Mouse (Mus musculus) naive thymus-derived CD4-positive, alpha-beta T cell, adult 2 months (primary cell): Measurements from ENCODE around the gene Samd4b.
"Not testable (repeated sequence)": the region's sequence is repeated elsewhere in the genome, so short reads cannot be mapped to it uniquely, and the experiment has no call there.

ENCODE experiments used
- DNase-seq: peaks from one replicate; pipeline ENCODE4 v3.0.0-alpha.2; 2011; ENCODE audit warnings: low read depth

The Samd4b gene

DNA sequence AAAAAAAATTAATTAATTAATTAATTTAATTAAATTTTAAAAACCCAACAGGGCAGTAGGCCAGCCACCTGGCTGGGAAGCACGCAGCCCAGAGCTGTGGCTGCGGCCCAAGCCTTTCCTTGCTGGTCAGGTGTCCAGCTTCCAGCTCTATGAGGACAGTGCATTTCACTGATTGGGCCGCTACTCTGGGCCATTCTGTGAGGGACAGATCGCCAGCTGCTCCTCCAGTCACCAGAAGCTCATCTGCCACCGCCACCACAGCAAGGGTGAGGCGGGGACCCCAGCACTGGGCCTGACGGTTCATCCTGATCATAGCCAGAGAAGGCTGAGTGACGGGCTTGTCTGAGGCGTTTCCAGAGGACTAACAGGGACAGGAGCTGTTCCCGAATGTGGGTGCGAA lies 36.0 kb downstream of the Samd4b start:
- DNase-seq: no peak

DNA sequence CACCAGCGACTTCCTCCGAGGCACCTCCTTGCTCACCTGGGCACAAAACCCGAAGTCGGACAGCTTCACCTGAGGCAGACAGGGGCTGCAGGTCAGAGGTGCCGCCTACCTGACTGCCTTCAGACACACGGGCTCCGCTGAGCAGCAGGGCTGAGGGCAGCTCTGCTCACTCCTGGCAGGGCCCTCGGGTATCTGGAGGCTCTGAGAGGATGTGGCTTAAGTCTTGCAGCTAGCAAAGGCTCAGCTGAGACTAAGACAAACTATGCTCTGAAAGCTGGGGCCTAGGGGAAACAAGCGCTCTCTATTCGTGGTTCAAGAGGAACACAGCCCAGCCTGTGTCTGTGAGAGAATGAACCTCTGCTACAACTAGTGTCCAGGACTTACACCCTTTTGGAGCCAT lies 37.1 kb downstream of the Samd4b start:
- peak; percentile 37 for DNase-seq

DNA sequence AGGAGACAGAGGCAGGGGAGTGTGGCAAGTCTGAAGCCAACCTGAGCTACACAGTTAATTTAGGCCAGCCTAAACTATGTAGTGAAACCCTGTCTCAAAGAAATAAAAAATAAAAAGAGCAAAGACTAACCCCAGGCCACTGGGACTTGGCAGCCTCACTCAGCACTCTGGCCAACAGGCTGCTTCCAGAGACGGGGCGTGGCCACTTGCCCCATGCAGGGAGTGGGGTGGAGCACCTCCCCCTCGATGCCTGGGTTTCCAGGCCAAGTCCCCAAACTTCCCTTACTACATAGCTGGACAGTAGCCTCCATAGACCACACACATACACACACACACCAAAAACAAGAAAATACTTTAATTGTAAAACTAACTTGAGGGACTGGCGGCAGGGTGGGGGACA lies 39.5 kb downstream of the Samd4b start:
- DNase-seq: no peak

DNA sequence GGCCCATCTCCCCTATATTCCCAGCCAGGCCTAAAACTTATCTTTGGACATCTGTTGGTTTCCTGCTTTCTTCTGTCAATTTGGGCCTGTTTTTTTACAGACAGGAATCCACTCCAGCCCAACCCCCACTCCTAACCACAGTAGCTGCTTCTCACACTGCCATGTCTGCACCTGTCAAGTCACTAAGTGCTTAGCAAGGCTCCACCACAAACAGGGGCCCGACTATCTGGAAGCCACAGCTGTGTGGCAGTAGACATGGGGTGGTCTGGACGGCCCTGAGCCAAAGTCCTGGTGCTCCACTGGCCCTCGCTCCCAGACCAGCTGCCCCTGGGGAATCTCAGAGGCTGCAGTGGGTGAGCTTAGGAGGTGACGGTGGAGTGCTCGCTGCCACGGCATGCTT lies 40.2 kb downstream of the Samd4b start:
- peak; percentile 53 for DNase-seq

DNA sequence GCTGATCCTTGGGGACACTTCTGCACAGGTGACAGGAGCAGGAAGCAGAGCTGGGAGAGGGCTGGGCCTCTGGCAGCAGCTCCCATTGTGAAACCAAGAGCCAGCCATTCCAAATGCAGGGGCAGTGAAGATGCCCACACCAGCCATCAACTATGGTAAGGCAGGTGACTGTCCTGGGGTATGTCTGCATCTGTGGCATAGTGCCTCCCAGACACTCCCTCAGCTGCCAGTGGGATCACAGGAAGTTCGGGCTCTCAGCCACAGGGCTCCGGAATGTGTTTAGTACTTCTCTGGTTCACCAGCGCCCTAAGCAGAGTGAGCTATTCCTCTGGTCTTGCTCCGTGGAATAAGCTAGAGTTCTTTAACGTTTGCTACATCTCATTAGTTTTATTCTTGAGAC lies 40.9 kb downstream of the Samd4b start:
- DNase-seq: no peak

DNA sequence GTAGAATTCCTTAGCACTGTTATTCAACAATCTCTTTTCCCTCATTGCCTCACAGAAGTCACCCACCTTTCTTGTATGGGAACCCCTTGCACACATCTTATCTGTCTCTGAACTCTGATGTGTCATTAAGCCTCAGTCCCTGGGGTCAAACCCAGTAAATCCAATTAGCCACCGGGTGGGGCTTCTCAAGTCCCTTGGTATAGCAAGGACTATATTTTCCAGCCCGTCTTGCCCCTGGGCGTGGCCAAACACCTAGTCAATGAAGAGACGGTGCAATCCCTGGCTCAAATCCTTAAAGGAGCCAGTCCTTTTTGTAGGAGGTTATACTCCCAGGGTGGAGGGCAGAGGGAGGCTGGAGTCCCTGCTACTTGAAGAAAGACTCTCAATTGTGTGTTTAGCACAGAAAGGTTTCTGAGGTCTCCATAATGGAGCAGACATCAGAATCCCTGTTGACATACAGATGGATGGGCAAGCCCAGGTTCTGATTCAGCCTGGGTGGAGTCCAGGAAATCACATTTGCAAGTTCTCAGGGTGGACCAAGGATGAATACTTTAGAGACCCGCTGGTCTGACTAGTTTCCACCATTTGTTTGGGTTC lies 41.9 kb downstream of the Samd4b start:
- DNase-seq: no peak

DNA sequence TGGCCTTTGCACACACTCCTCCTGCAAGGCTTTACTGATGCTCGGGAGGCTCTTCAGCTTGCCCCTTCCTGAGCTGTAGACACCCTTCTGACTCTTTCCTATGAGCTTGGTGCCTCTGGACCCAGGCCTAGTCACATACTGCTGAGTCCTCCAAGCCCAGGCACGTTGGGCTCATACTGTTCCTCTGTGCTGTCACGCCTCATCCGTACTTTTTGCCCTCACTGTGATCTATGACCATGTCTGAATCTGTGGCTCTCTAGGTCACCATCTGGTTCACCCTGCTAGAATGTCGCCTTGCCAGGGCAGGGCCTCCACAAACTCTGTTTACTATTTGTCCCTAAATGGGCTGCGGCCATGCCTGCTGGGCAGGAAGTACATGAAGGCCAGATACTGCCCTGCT lies 44.9 kb downstream of the Samd4b start:
- DNase-seq: no peak

DNA sequence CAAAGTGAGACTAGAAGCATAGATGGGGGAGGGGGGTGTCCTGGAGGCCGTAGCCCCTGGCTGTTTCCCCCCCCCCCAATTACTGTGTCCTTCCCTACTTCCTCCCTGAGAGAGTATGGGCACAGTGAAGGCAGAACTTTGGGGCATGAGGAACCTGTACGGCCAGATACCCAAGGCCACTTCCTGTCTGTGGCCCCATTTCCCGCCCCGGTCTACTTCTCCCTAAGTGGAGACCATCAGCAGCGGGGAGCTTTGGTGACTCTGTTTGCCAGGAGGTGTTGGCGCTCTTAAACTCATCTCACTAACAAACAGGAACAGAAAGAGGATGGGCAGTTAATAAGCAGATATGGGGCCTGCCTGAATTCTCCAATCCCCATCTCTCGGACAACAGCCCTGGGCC lies 50.3 kb downstream of the Samd4b start:
- DNase-seq: no peak

DNA sequence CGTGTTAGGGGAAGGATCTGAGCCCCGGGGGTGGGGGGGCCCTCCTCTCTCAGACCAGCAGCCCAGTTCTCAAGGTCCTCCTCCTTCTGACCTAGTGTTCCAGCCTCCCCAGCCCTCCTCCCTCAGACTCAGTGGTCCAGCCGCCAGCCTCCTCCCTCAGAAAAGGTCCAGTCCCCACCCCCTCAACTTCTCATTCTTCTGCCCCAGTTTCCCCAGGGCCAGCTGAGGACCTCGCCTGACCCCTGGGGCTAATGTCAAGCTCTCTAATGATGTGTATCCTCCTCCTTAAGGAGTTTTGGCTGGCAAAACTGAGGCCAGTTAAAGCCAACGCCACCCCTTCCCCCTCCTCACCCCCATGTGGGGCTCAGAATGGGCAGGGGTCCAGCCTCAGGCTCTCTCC lies 50.8 kb downstream of the Samd4b start, which contains the start of gene Nccrp1:
Gene Nccrp1 (minus strand): TSS at position 101 of the 400 bp plus-strand sequence.
- DNase-seq: no peak

DNA sequence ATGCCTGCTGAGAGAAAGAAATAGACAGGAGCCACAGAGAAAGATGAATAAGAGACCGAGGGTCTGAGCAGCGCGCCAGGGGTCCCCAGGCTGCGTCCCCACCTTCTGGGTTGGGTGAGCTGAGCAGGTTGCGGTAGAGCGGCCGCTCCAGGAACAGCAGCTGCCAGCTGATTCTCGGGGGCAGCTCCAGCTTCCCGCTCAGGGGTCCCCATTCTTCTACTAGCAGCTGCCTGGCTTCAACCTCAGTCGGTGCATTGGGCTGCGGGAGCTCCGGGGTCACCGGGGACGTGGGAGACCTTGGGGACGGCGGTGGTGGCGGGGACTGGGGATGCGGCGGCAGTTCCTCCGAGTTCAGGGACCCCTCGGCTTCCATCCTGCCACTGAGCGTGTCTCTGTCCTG lies 51.3 kb downstream of the Samd4b start:
- no peak for DNase-seq

DNA sequence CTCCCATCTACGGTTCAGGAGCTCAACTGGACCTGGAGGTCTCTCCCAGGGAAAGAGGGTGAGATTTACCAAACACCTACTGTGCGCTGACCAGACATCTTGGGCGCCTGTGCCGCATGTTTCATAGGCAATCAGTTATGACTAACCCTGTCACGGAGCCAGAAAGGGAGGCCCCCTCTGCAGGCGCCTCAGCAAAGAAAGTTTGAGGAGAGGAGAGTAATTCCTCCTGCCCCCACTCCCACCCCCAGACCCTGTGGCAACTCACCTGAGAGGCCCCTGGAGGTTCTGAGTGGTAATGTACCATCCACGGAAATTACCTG lies 52.1 kb downstream of the Samd4b start:
- DNase-seq: no peak

DNA sequence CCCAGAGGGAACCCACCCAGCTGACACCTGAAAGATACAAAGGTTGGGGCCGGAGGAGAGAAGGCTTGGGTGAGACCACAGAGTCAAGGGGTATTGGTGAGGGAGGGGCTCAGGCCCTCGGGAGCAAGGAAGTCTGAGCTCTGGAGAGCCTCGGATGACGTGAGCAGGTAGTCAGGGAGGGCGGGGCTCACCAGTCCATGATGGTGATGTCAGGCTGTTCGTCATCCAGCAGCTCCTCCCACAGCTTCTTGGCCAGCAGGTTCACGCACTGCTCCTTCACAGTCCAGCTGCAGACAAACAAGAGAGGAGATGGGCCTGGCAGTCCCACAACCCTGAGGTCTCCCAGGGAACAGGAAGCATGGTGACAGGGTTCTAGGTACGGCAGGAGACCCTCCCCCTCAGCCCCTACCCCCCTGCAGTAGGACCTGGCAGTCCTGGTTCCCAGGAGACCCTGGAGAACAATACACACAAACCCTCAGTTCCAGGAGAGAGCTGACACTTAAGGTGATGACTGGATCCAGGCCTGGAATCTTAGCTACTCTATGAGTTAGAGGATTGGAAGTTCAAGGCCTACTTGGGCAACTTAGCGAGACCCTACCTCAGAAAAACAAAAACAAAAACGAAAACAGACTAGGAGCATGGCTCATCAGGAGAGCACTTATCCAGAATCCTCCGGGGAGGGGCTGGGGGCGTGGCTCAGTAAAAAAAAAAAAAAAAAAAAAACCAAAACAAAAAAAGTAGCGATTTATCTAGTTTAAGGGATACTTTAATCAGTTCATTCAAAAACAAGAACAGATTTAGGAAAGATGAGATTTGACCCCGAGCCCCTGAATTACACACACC lies 52.7 kb downstream of the Samd4b start:
- no peak for DNase-seq

DNA sequence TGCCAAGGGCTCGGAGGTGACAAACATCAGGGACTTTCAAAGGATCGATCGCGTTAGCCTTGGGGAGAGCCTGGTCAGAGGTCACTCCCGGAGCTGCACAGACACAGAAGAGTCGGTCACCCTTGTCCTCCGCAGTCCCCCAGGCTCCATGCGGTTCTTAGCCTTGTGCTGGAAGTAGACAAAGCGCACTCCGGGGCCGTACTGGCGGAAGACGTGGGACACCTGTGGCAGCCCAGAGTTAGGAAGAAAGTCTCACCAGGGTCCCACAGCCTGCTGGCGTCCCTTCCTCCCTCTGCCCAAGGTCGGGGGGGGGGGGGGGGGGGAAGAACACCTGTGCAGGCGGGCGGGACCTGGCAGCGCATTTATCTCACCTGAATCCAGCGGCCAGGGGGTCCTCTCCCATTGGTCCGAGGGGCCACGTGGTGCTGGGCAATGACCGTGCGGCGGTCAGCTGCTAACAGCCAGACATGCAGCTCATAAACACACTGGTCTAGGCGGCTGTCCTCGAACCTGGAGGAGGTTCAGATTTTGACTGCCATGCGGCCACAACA lies 53.8 kb downstream of the Samd4b start:
- DNase-seq: no peak

DNA sequence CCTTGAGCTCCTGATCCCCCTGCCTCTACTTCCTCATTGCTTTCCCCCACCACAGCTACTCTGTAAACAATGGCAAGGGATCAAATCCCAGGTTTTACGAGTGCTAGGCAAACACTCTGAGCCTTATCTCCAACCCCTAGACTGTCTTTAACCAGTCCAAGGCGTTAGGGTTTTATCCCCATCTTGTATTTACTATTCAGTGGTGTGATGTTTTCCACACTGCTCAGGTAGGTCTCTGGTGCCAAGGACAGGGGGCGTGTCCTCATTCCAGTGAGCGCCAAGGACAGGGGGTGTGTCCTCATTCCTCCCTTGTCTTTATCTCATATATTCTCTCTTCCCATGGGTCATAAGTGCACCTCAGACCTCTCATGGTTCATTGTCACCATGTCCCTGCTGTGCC lies 57.4 kb downstream of the Samd4b start, which contains the start of gene Sycn:
Gene Sycn (plus strand): TSS at position 360 of the 400 bp plus-strand sequence.
- no peak for DNase-seq

DNA sequence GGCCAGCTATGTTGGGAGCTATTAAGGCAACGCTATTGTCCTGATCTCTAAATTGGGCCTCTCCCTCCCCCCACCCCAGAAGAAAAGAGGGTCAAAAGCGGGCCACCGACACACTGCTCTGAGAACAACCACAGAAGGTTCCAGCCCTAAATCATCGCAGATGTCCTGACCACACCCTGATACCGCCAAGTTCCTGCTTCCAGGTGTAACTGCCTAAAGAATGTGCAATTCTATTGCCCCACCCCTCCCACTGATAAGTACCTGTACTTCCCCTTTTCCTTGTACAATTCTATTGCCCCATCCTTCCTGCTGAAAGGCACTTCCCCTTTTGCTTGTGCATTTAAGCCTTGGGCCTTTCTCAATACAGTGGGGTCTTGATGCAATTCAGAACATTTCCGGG lies 59.1 kb downstream of the Samd4b start:
- DNase-seq: not testable (repeated sequence)

DNA sequence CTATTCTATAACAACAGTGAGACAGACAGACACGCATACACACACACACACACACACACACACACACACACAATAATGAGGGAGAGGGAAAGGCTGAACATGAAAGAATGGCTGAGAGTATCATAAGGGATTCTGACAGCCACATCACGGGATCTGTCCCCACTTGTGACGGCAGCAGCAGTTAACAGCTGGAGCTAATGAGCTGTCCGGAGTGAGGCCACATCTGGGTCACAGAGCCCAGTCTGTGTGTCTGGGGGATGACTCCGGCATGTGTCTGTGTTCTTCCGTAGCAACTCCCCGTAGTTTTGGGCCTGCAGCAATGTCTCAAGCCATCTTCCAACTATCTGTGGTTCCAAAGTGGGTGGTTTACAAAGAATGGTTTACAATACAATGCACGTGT lies 65.9 kb downstream of the Samd4b start:
- DNase-seq: no peak

DNA sequence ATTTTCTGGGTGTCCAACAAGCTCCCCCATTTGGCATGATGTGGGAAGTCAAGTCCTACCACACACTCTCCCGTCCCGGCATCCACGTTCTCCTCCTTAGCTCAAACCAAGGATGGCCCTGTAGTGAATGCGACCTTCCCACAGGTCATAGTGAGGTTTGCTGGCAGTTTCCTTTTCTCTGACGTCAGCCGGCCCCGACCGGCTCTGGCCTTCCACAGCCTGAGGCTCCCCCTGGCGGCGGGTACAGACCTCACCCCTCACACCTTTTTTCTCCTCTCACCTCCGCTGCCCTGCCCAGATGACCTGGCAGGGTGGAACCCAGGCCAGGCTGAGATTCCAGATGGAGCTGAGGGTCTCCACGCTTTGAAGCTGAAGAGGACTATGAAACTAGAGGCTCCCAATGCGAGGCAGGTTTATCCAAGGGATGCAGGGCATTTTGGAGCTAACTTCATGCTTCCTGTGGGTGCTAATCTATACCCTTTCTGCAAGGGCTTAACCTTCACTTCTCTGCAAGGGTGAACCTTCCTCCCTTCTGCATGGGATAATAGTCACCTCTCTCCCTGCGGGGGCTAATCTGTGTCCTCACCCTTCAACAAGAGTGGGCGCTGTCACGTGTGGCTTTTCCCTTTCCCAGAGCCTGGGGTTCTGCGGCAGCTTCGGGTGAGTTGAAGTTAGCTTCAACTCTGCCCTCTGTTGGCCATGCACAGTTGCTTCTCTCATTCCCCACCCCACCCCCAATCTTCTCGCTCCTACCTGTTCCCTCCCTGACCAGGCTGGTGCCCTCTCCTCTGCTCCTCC lies 69.8 kb downstream of the Samd4b start:
- peak; percentile 92 for DNase-seq

DNA sequence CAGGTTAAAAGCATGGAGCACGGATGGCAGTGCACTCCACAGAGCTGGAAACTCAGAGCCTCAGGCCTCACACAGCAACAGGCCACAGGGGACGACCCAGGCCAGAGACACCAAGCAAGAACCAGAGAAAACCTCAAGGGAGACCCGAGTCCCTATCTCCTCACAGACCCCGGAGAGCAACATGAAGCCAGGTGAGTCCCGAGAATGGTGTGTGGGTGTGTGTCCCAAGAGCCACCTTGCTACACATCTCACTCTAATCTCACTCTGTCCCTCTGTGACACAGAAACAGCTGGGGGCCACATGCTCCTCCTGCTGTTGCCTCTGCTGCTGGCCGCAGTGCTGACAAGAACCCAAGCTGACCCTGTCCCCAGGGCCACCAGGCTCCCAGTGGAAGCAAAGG lies 75.4 kb downstream of the Samd4b start, which contains the start of gene Ifnl3:
Gene Ifnl3 (plus strand): TSS at position 301 of the 400 bp plus-strand sequence.
- DNase-seq: not testable (repeated sequence)

DNA sequence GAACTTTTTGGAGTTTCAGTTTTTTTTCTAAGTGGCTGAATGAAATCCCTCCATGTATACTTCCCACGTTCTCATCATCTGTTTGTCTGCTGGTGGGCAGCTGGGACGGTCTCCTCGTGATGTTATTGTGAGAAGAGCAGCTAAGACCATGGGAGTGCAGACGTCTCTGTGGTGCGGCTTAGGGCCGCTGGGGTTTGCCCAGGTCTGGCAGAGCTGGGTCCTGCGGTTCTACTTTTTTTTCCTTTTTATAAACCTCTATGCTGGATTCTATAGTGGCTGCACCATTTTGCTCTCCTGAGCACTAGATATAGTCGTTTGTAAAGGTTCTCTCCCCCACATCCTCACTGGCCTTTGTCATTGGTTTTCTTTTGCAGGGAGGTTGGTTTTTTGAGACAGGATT lies 86.5 kb downstream of the Samd4b start:
- DNase-seq: no peak

DNA sequence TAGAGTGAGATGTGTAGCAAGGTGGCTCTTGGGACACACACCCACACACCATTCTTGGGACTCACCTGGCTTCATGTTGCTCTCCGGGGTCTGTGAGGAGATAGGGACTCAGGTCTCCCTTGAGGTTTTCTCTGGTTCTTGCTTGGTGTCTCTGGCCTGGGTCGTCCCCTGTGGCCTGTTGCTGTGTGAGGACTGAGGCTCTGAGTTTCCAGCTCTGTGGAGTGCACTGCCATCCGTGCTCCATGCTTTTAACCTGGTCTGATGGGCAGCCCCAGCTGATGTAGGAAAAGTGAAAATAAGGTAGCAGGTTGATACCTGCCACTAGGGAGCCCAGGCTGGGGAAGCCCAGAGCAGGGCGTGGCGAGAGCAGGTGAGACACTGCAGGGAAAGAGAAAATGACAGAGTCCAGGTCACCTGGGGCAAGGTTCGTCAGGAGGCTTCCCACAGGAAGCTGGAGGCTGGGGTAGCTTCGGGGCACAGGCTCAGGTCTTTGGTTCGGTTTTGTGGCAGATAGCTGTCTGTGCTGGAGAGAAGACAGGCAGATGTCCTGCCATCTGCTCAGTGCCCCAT lies 87.5 kb downstream of the Samd4b start, which contains the start of gene Ifnl2:
Gene Ifnl2 (minus strand): TSS at position 51 of the 570 bp plus-strand sequence.
- DNase-seq: not testable (repeated sequence)

DNA sequence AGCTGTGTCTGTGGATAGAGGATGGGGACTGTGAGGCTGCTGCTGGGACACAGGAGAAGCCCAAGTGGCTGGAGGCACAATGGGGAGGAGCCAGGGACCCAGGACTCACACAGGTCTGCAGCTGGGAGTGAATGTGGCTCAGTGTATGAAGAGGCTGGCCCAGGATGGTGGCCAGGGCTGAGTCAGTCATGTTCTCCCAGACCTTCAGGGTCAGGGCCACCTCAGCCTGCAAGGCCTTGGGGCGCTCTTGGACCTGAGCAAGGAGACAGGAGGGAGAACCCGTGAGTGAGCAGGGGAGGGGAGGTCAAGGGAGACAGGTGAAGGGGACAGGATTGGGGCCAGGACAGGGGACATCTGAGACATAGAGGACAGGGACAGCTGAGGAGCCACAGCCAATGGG lies 88.8 kb downstream of the Samd4b start:
- not testable (repeated sequence) for DNase-seq

DNA sequence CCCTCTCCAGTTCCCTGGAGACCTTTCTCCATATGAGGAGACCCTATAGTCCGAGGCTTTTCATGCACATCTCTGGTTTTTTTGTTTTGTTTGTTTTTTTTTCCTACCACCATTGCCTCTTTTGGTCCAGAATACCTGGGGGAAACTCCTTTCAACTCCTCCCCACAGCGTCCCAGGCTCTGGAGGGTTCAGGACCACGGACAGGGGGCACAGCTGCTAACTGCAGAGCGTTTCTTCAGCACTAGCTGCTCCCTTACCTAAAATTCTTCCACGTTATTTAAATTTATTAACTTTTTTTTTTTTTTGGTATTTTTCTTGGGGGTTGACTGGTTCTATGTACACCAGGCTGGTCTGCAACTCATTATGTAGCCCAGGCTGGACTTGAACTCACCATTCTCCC lies 92.4 kb downstream of the Samd4b start:
- DNase-seq: no peak
